Mouse (Mus musculus): Measurements from ENCODE around the gene Chrna7.
A peak's percentile ranks its signal among the peaks of the same experiment; 100 is the strongest.

Chrna7 gene

GRCm38 (mm10) chr7:63084351-63085003, 127.9 kb downstream of the Chrna7 start:
- peak; percentile 8 for DNase-seq (ENCODE audit: extremely low spot score)

GRCm38 (mm10) chr7:63060996-63061395, 151.4 kb downstream of the Chrna7 start:
- no peak for DNase-seq (ENCODE audit: extremely low spot score)

All from embryo, embryonic 9.5 days (tissue).